Mouse (Mus musculus) urinary bladder, postnatal 10 days (tissue): ENCODE measurements around the gene Kcnj10.

ENCODE experiments used
- DNase-seq: peaks from one replicate; pipeline ENCODE4 v3.0.0; 2022; ENCODE audit warnings: low spot score

Kcnj10 gene

GRCm38 (mm10) chr1:172382090-172382489 is 41.1 kb downstream of the Kcnj10 start:
- DNase-seq: no peak

- no peak for DNase-seq
Observed at GRCm38 (mm10) chr1:172387246-172387645, 46.2 kb downstream of the Kcnj10 start.

GRCm38 (mm10) chr1:172390769-172391168 is 49.8 kb downstream of the Kcnj10 start:
- no peak for DNase-seq

- no peak for DNase-seq
Observed at GRCm38 (mm10) chr1:172391807-172392581, 51.0 kb downstream of the Kcnj10 start.

- no peak for DNase-seq
Observed at GRCm38 (mm10) chr1:172392643-172393170, 51.7 kb downstream of the Kcnj10 start.

- no peak for DNase-seq
Observed at GRCm38 (mm10) chr1:172393739-172394138, 52.7 kb downstream of the Kcnj10 start.

GRCm38 (mm10) chr1:172396996-172397752 is 56.2 kb downstream of the Kcnj10 start:
- no peak for DNase-seq

- no peak for DNase-seq
Observed at GRCm38 (mm10) chr1:172406077-172406706, 65.2 kb downstream of the Kcnj10 start.

GRCm38 (mm10) chr1:172408996-172409395 is 68.0 kb downstream of the Kcnj10 start:
- no peak for DNase-seq

GRCm38 (mm10) chr1:172409431-172409830 is 68.4 kb downstream of the Kcnj10 start:
- DNase-seq: no peak

GRCm38 (mm10) chr1:172410806-172411205 is 69.8 kb downstream of the Kcnj10 start:
- DNase-seq: peak; percentile 34

GRCm38 (mm10) chr1:172412204-172412603 is 71.2 kb downstream of the Kcnj10 start:
- peak; percentile 38 for DNase-seq

- DNase-seq: no peak
Observed at GRCm38 (mm10) chr1:172413491-172414230, 72.7 kb downstream of the Kcnj10 start.

GRCm38 (mm10) chr1:172414231-172414585 is 73.2 kb downstream of the Kcnj10 start:
- DNase-seq: no peak

- DNase-seq: no peak
Observed at GRCm38 (mm10) chr1:172415061-172415460, 74.1 kb downstream of the Kcnj10 start.

GRCm38 (mm10) chr1:172418173-172418572 is 77.2 kb downstream of the Kcnj10 start:
- DNase-seq: no peak

- no peak for DNase-seq
Observed at GRCm38 (mm10) chr1:172418642-172419041, 77.6 kb downstream of the Kcnj10 start.

- no peak for DNase-seq
Observed at GRCm38 (mm10) chr1:172420181-172420580, 79.2 kb downstream of the Kcnj10 start.

GRCm38 (mm10) chr1:172423393-172423792 is 82.4 kb downstream of the Kcnj10 start:
- DNase-seq: no peak
